Mouse (Mus musculus): Measurements from ENCODE around the gene Ndufs2. TPM values are rescaled to one million over a fixed set of nuclear protein-coding genes. Genes with fewer than 3 reads are reported as not detected.

Gene Ndufs2
- total RNA-seq (2015): 235 and 245 TPM in 2 replicates
- 276 and 306 TPM in 2 replicates for total RNA-seq (2017)

- no peak for ATAC-seq (ENCODE audit: poor library complexity, severe bottlenecking)
These were observed at the start of gene Ndufs2 for GRCm38 (mm10) chr1:171250680-171251593. Gene Ndufs2 (minus strand): TSS chr1:171251388.

- ATAC-seq (ENCODE audit: poor library complexity, severe bottlenecking): no peak
These were observed 47.0 kb upstream of the Ndufs2 start for GRCm38 (mm10) chr1:171298226-171298625.

DNA sequence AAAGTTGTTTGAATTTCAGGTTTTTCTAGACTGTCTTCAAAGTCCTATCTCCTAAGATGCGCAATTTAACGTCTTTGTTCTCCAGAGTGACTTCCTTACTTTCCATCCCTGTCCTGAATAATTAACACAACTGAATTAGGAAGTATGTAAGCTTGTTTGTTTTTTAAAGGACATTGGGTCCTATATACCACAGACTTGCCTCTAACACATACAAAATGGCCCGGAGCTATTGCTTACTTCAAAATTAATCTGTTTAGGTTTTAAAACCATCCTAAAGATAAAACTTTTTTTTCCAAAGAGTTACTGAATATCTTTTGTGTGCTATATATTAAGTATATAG lies 43.8 kb upstream of the Ndufs2 start:
- peak; percentile 19; the same call in 1 of the 2 replicates for ATAC-seq (ENCODE audit: poor library complexity, severe bottlenecking)

DNA sequence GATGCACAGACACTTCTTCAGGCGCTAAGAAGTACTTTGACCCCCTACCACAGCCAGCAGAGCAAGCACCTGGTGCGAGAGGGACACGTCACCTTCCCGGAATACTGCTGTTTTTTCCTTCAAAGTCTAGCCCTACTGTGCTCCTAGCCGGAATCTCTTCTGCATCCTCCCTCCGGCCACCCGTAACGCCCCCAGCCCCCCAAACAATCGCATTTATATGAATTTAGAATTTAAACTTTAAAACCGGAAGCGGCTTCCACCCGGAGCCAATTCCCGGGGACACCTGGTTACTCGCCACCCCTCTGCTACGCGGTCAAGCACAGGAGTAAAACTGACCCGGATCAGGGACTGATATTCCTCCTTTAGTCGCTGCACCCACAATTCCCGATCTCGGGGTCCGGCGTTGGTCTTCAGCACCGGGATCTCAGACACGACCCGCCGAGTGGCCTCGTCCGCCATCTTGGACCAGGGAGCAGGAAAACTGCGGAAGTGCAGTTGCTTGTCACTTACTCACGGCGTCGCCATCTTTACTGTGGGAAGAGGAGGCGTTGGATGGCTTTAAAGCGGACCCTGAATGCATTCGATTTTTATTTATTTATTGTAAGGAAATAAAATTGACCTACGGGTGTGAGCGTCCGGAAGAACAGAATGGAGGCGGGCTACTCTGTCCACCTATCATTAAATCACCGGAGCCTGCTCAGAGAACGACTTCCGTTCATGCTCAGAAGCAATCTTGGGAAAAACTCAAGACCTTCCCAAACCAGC lies 43.3 kb upstream of the Ndufs2 start, which contains the start of gene Ufc1:
Gene Ufc1 (minus strand): TSS at position 727 of the 765 bp plus-strand sequence.
- ATAC-seq (ENCODE audit: poor library complexity, severe bottlenecking): peak; percentile 99

DNA sequence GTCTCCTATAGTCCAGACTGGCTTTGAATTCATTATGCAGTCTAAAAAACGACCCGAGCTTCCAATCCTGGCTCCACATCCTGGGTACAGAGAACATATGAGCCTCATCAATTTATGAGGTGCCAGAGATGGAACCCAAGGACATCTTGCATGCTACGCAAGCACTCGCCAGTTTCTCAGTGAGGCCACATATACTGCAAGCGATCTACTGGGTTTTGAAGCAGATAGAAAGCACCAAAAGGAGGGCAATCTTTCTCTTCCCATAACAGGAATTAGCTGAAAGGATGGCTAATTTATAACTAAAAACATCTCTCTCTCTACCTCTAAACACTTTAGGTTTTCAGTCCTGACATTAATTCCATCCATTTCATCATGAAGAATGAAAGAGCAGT lies 42.7 kb upstream of the Ndufs2 start:
- no peak for ATAC-seq (ENCODE audit: poor library complexity, severe bottlenecking)

GRCm38 (mm10) chr1:171293351-171293750 lies 42.2 kb upstream of the Ndufs2 start:
- no peak for ATAC-seq (ENCODE audit: poor library complexity, severe bottlenecking)

DNA sequence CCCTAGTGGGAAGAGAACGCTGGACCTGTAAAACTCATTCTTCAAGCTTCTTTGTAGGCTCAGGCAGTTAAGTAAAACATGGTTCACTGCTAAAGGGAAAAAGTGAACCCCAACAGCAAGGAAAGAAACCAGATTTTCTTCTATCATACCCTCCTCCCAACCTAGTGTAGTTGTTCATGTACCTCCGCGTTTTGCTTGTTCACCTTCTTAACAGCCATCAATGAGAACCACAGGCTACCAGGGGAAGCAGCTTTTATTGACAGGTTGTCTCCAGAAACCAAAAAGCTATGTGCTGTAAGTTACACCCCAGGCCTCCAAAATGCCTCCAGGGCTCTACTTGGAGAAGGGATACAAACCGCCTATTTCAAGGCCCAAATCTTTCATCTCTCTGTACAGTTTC lies 37.1 kb upstream of the Ndufs2 start:
- no peak for ATAC-seq (ENCODE audit: poor library complexity, severe bottlenecking)

GRCm38 (mm10) chr1:171287136-171288081 lies 36.2 kb upstream of the Ndufs2 start, which contains the start of gene Usp21:
Gene Usp21 (minus strand): TSS chr1:171287991.
- ATAC-seq (ENCODE audit: poor library complexity, severe bottlenecking): peak; percentile 99

- no peak for ATAC-seq (ENCODE audit: poor library complexity, severe bottlenecking)
These were observed 35.3 kb upstream of the Ndufs2 start for GRCm38 (mm10) chr1:171286517-171286916.

DNA sequence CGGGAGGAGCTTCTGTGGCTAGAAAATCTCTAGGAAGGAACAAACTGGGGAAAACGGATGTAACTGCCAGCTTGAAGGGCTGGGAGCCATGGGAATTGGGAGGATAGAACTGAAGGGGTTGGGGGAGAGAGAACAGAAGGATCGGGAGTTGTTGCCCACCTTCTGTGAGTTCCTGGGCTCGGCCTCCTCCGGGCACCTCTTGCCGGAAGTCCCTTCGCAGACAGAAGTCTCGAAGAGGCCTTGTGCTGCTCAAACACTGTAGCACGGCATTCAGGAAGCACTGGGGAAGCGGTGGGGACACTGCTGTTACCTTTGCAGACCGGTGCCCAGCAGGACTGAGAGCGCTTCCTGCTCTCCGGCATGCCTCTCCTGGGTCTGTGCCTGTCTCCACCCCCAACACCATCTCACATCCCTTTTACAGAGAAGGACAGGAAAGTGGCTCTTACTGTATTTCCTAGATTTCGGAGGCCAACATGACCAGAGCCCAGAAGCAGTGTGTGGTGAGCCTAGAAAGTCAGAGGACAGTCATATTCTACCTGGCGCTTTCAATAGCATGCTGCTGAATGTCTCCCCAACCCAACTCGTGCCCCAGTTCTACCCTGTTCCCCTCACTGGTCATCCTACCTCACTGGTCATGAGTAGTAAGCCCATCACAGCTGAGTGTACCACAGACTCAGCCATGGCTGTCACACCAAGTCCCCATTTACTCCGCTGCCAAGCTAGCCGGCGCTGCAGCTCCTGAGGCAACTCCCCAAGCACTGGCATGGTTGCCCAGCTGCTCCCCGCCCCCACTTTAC lies 34.1 kb upstream of the Ndufs2 start:
- ATAC-seq (ENCODE audit: poor library complexity, severe bottlenecking): no peak

DNA sequence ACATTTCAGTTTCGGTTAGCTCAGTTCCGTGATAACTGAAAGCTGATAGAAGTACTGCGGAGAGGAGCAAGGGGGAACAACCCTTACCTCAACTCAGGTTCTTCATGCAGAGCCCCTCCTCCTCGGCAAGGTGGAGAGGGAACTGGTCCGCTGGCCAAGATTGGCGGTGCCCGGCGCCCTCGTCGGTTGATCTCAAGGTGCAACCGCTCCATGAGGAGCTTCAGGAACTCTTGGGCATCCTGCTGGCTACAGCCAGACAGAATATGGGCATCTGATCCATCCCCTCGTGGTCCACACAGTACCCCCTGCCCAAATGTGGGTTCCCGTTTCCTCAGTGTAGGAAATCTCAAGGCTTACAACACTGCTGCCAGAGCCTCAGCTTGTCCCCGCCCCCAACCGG lies 33.3 kb upstream of the Ndufs2 start:
- ATAC-seq (ENCODE audit: poor library complexity, severe bottlenecking): no peak

- no peak for ATAC-seq (ENCODE audit: poor library complexity, severe bottlenecking)
These were observed 32.3 kb upstream of the Ndufs2 start for GRCm38 (mm10) chr1:171283188-171284160.

- ATAC-seq (ENCODE audit: poor library complexity, severe bottlenecking): no peak
These were observed 31.1 kb upstream of the Ndufs2 start for GRCm38 (mm10) chr1:171282086-171282805.

DNA sequence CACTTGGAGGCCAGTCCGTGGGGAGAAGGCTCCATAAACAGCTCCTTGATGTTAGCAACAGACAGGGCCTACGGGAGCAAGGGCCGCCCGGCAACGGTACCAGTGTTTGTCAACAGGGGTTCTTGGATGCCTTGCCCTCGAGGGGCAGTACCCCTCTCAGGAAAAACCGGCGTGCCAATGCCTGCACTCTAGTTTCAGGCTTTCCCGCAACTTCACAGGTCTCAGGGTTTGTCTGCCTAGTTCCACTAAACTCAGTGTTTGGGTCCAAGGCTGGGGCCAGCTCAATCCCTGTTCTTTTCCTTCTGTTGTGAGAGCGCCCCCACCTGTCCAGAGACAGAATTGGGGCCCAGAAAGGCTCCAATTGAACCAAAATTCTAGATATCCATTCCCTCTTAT lies 30.3 kb upstream of the Ndufs2 start:
- peak; percentile 62 for ATAC-seq (ENCODE audit: poor library complexity, severe bottlenecking)

GRCm38 (mm10) chr1:171280916-171281527 lies 29.8 kb upstream of the Ndufs2 start, which contains the start of gene Ppox:
Gene Ppox (minus strand): TSS chr1:171281186.
- ATAC-seq (ENCODE audit: poor library complexity, severe bottlenecking): peak; percentile 91

DNA sequence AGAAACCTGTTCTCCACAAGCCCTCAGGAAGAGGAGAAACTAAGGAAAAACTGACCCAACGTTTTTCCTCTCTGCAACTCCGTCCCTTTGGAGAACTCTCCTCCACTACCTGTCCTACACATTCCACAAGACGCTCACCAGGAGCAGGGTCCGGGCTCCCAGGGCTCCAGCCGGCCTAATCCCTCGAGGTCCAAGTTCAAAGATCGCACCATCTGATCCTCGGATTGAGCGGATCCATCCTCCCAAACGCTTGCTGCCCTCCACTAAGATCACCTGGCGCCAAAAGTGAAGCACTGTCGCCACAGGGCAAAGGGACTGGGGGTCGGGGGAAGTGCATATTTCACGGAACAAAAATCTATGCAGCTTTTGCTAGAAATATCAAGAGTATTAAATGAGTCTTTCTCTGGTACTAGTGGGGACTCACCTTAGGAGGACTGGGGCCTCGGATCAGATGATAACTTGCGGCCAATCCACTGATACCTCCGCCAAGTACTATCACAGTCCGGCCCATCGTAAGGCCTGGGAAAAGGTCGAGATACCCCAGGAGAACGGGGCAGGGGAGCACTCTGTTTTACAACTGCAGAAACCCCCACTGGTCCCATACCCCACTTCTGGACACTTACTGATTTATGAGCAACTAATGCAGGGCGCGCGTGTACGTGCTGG lies 29.2 kb upstream of the Ndufs2 start:
- peak; percentile 6 for ATAC-seq (ENCODE audit: poor library complexity, severe bottlenecking)

DNA sequence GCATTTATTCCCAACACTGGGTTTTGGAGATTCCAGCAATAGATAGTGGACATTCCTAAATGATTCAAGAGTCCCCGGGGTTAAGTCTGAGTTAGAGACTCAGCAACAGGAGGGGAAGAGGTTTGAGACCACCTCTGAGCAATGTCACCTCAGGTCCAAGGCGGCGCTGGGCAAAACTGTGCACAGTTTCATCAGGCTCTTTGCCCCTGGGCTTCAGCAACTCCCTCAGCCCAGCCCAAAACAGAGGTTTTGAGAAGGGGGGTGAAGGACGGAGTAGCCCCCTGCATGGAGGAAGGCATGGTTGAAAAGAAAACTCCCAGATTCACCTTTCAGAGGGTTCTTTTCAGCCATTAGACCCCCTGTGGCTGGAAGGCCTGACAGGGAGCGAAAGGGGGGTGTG lies 28.5 kb upstream of the Ndufs2 start:
- no peak for ATAC-seq (ENCODE audit: poor library complexity, severe bottlenecking)

Data from megakaryocyte, adult 5-6 weeks (primary cell).